Mouse (Mus musculus) kidney, adult 2 months (tissue): Measurements from ENCODE around the gene Hoxb3.

Experiments
- CTCF ChIP-seq: fragments of 200-500 bp; conservative IDR thresholded peaks from 2 replicates; pipeline ENCODE4 v1.5.1; 2011; ENCODE audit warnings: low read depth, mild to moderate bottlenecking, control low read depth, low read length, moderate library complexity, mixed read lengths; ENCODE audit not compliant: insufficient read depth, insufficient read length
- POLR2A ChIP-seq: fragments of 200-500 bp; IDR thresholded peaks from one replicate; pipeline ENCODE4 v1.6.1; 2011; ENCODE audit warnings: low read depth, low read length, control low read depth

- TF ChIP-seq CTCF = no peak
- TF ChIP-seq POLR2A = peak; percentile 2
These were observed 21.3 kb upstream of the Hoxb3 start for GRCm38 (mm10) chr11:96301837-96302236.
